Mouse (Mus musculus) heart, embryonic 14.5 days (tissue): Measurements from ENCODE around the gene Prr23a3. TPM values are rescaled to one million over a fixed set of nuclear protein-coding genes. Genes with fewer than 3 reads are reported as not detected.
A peak's percentile ranks its signal among the peaks of the same experiment; 100 is the strongest.

Source experiments
- ATAC-seq: fragments of 200-750 bp; cut with Nextera tagmentation; 2 replicates; pipeline ENCODE4 v1.8.0; 2017; ENCODE audit warnings: low read depth, moderate TSS enrichment; ENCODE audit not compliant: insufficient number of reproducible peaks, insufficient read depth, low FRiP score
- H3K27ac ChIP-seq, 2 experiments: fragments of 200-500 bp in 1 of 2; fragments of 300-500 bp in 1 of 2; sonication (generic) in 1 of 2; replicated peaks in 1 of 2; 2 replicates each; pipeline ENCODE4 v1.5.1; 2012 to 2014; ENCODE audit warnings: low read depth in 2 of 2, low read length in 2 of 2, control low read depth in 1 of 2, mild to moderate bottlenecking in 1 of 2, mixed read lengths in 1 of 2; ENCODE audit not compliant: control insufficient read depth in 1 of 2, insufficient read depth in 1 of 2
- H3K27me3 ChIP-seq: fragments of 300-500 bp; sonication (generic); 2 replicates; pipeline ENCODE4 v1.6.1; 2014; ENCODE audit warnings: mild to moderate bottlenecking, low read length, control low read depth; ENCODE audit not compliant: control insufficient read depth, insufficient read depth
- H3K36me3 ChIP-seq: fragments of 300-500 bp; sonication (generic); 2 replicates; pipeline ENCODE4 v1.6.1; 2014; ENCODE audit warnings: mild to moderate bottlenecking, control low read depth, low read length, mixed read lengths; ENCODE audit not compliant: control insufficient read depth, insufficient read depth
- H3K4me1 ChIP-seq, 2 experiments: fragments of 200-500 bp in 1 of 2; fragments of 300-500 bp in 1 of 2; sonication (generic) in 1 of 2; 2 replicates each; pipeline ENCODE4 v1.6.1; 2012 to 2014; ENCODE audit warnings: low read length in 2 of 2, control low read depth in 1 of 2, mixed read lengths in 1 of 2; ENCODE audit not compliant: control insufficient read depth in 2 of 2, insufficient read depth in 2 of 2
- H3K4me2 ChIP-seq: fragments of 300-500 bp; sonication (generic); 2 replicates; pipeline ENCODE4 v1.6.1; 2014; ENCODE audit warnings: mild to moderate bottlenecking, low read length
- H3K4me3 ChIP-seq, 2 experiments: fragments of 200-500 bp in 1 of 2; fragments of 300-500 bp in 1 of 2; sonication (generic) in 1 of 2; 2 replicates each; pipeline ENCODE4 v1.5.1; 2012 to 2014; ENCODE audit warnings: low read length in 2 of 2, mild to moderate bottlenecking in 2 of 2, control low read depth in 1 of 2, low read depth in 1 of 2, moderate library complexity in 1 of 2; ENCODE audit not compliant: control insufficient read depth in 1 of 2, insufficient read depth in 1 of 2
- H3K9ac ChIP-seq: fragments of 300-500 bp; sonication (generic); 2 replicates; pipeline ENCODE4 v1.6.1; 2014; ENCODE audit warnings: mild to moderate bottlenecking, low read length
- H3K9me3 ChIP-seq: fragments of 300-500 bp; sonication (generic); 2 replicates; pipeline ENCODE4 v1.6.1; 2016; ENCODE audit warnings: low read length, control low read depth; ENCODE audit not compliant: control insufficient read depth
- WGBS: fragments of 180-500 bp; shearing (Covaris S2); extraction: QIAGEN DNeasy Blood & Tissue Kit; methylation state at CpG from one replicate; pipeline ENCODE4 v1.1.7; 2014; 5-methylcytosine and 5-hydroxymethylcytosine counted together
- polyA plus RNA-seq: library from polyadenylated mRNA; unstranded; fragments of >200 nt; fragmentation: Nextera tagmentation; extraction: Ambion mirVana; gene quantifications from 2 replicates; pipeline ENCODE4 v1.2.1, GENCODE M21; 2014

Prr23a3 gene
- polyA plus RNA-seq, 1 experiment from 2014 or later = not detected

DNA sequence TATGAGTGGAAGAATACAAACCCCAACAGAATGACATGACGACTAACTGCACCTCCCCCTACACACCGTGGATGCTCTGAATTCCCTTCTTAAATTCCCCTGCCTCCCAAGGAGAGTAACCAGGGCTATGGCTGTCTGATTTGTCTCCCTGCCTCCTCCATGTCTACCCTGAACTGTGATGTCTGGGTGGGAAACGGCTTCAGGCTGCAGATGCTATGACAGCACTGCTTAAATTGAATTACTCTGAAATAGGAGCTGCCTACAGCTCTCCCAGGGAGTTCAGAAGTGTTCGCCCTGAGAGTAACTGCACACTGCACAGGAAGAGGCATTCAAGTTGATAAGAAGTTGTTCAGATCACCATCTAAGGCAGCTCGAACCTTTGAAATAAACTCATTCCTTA lies 35.1 kb upstream of the Prr23a3 start:
- Histone ChIP-seq H3K36me3 (no peaks in the 10 kb centered on the region), H3K9ac (no peak overlapping the region), H3K4me2 (no peak overlapping the region), H3K4me1 (no peaks in the 10 kb centered on the region), H3K4me3 (no peak overlapping the region), H3K9me3 (no peaks in the 10 kb centered on the region), H3K27ac (no peak overlapping the region), H3K27me3 (no peaks in the 10 kb centered on the region)
- WGBS = 26% methylated on average over 5 of the region's 5 CpGs
- ATAC-seq = no peak

DNA sequence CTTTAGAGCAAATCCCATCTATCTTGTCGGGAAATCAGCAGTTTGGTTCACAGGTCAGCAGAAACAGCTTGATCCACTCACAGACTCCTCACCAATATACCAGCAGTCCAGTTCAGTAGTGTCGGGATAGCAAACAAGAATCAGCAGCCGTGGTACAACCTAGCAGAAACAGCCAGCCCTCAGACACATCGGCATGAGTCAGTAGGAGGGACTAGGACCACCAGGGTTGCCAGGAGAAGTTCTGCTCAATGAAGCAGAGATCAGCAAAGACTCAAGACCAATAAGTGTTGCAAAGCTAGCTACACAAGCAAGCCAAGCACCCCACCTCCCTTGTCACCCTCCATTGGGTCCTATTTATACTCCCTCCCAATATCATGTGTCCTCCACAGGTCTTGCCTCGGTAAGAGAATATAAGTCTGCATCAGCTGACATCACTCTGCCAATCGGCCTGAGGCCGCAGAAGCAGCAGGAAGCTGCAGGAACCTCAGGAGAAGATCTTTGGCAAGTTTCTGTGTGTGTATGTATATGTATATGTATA lies 27.0 kb upstream of the Prr23a3 start:
- WGBS = 75% methylated on average over 7 of the region's 7 CpGs
- ATAC-seq = no peak
- no peaks in the 10 kb centered on the region for H3K4me1 ChIP-seq

DNA sequence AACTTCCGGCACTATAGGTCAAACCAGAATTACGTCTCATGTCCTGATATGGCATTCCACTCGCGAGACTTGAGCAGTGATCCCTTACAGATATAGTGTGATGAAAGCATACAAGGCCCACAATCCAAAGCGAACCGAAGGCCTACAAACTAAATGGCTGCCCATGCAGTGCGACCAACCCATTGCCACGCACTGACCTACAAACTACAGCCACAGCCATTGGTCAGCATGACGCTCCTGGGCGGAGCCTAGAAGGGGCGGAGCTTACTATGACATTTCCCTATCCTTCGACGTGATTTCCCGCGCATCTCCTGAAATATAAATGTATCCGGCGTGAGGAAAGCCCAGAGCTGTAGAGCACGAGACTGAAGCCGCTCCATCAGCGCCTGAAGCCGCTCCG lies 22.4 kb upstream of the Prr23a3 start, which contains the start of gene Prr23a1:
Prr23a1 (plus strand) TSS at position 387 of the 400 bp plus-strand sequence.
- H3K4me3 ChIP-seq = peak within 1 kb of the TSS in 1 of 2 experiments; percentile 2; a peak in 1 of 4 replicates
- H3K27me3 ChIP-seq = 0 out of 2 replicates have a peak, but pooled peaks cover 3% of the 10 kb centered on the region
- H3K9ac ChIP-seq = no peak within 1 kb of the TSS
- no peaks in the 10 kb centered on the region for H3K36me3 ChIP-seq
- H3K9me3 ChIP-seq = 0 out of 2 replicates have a peak, but pooled peaks cover 4% of the 10 kb centered on the region
- no peak within 1 kb of the TSS for H3K27ac ChIP-seq
- H3K4me2 ChIP-seq = peak within 1 kb of the TSS; percentile 46
- 58% methylated on average over 22 of the region's 22 CpGs for WGBS
- no peak for ATAC-seq
- no peaks in the 10 kb centered on the region for H3K4me1 ChIP-seq

More for the DNA sequence above, 27.0 kb upstream of the Prr23a3 start:
- Histone ChIP-seq H3K9me3 (0 out of 2 replicates have a peak, but pooled peaks cover 4% of the 10 kb centered on the region), H3K4me2 (no peak overlapping the region), H3K27ac (no peak overlapping the region), H3K9ac (no peak overlapping the region), H3K27me3 (0 out of 2 replicates have a peak, but pooled peaks cover 3% of the 10 kb centered on the region), H3K36me3 (no peaks in the 10 kb centered on the region), H3K4me3 (no peak overlapping the region)

DNA sequence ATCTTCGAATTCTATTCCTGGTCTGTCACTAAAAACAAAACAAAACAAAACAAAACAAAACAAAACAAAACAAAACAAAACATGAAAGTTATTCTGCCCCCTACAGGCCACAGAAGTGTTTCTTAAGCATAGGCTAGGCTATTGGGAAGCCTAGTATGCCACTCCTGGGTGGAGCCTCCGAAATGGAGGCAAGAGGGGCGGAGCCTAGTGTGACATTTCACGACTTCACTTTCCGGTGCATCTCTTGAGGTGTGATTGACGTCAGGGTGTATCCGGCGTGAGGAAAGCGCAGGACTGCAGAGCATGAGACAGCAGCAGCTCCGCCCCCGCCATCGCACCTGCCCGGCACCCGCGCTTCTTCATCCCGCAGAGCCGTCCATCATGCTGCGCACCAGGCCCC lies 8.4 kb upstream of the Prr23a3 start, which contains the start of gene Prr23a2:
Prr23a2 (plus strand) TSS at position 285 of the 400 bp plus-strand sequence.
- no peaks in the 10 kb centered on the region for H3K36me3 ChIP-seq
- 57% methylated on average over 18 of the region's 18 CpGs for WGBS
- H3K27ac ChIP-seq = no peak within 1 kb of the TSS
- H3K27me3 ChIP-seq = no peaks in the 10 kb centered on the region
- H3K9ac ChIP-seq = no peak within 1 kb of the TSS
- no peaks in the 10 kb centered on the region for H3K9me3 ChIP-seq
- no peak for ATAC-seq
- no peak within 1 kb of the TSS for H3K4me3 ChIP-seq
- H3K4me2 ChIP-seq = no peak within 1 kb of the TSS
- H3K4me1 ChIP-seq = no peaks in the 10 kb centered on the region

DNA sequence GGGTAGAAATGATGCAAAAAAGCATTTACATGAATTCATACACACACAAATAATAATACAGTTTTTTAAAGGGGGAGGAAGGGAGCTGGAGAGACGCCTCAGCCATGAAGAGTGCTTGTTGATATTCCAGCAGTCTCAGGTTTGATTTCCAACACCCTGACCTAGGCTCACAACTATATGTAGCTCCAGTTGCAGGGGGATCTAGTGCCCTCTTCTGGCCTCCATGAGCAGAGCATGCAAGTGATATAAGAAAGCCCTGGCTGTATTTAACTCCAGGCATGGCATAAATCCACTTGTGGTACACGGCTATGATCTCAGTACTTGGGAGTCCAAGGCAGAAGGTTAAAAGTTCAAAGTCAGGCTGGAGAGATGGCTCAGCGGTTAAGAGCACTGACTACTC lies 1.1 kb upstream of the Prr23a3 start:
- Histone ChIP-seq H3K4me1 (no peaks in the 10 kb centered on the region), H3K27ac (no peak overlapping the region), H3K4me2 (no peak overlapping the region), H3K9ac (no peak overlapping the region), H3K27me3 (peaks cover 14% of the 10 kb centered on the region; the same call in 1 of the 2 replicates), H3K36me3 (no peaks in the 10 kb centered on the region), H3K9me3 (no peaks in the 10 kb centered on the region), H3K4me3 (no peak overlapping the region)
- ATAC-seq = no peak
- WGBS = 61% methylated on average over 3 of the region's 3 CpGs

DNA sequence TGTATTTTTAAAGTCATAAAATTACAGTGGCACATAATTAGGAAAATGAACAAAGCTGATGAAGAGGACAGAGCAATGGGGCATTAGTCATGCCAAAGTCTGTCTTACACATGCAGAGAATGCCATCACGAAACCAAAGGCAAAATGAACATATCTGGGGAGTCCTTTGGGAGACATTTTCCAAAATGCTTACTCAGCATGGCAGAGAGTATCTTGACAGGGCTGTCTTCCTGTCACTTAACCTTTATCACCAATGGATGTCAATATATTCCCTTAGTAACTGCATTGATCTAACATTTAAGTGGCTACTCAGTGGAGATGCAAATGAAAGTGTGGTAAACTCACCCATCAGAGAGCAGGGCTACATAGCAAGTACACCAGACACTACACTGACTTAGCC lies 36.9 kb downstream of the Prr23a3 start:
- no peak overlapping the region for H3K9ac ChIP-seq
- H3K27ac ChIP-seq = no peak overlapping the region
- H3K27me3 ChIP-seq = no peaks in the 10 kb centered on the region; the same call in 1 of the 2 replicates
- 82% methylated on average over 1 of the region's 1 CpGs for WGBS
- peaks cover 12% of the 10 kb centered on the region for H3K9me3 ChIP-seq
- no peak overlapping the region for H3K4me3 ChIP-seq
- no peaks in the 10 kb centered on the region for H3K36me3 ChIP-seq
- H3K4me1 ChIP-seq = no peaks in the 10 kb centered on the region
- no peak for ATAC-seq
- no peak overlapping the region for H3K4me2 ChIP-seq

DNA sequence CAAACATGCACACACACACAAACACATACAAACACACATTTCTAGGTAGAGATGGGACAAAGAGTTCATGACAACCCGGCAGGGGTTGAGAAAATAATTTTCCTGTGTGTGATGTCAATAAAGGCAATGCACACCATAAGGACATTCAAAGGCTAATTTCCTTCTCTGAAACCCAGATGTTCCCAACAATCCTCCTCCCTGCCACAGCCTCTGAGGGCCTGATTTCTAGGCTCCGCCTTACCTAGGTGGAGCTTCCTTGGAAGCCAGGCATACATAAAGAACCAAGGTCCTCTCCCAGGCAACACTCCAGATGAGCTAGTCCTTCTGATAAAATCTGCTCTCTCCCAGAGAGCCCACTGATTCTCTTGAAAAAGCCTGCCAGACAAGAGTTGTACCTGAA lies 38.3 kb downstream of the Prr23a3 start, which contains the start of gene 7420426K07Rik:
7420426K07Rik (plus strand) TSS at position 301 of the 400 bp plus-strand sequence.
- Histone ChIP-seq H3K27me3 (no peaks in the 10 kb centered on the region; the same call in 1 of the 2 replicates), H3K4me3 (no peak within 1 kb of the TSS), H3K4me1 (no peaks in the 10 kb centered on the region), H3K9ac (no peak within 1 kb of the TSS), H3K4me2 (no peak within 1 kb of the TSS), H3K27ac (no peak within 1 kb of the TSS), H3K9me3 (no peaks in the 10 kb centered on the region), H3K36me3 (no peaks in the 10 kb centered on the region)
- 93% methylated on average over 2 of the region's 2 CpGs for WGBS
- no peak for ATAC-seq
